Mouse (Mus musculus) embryo, embryonic 11.5 days (tissue): ENCODE results near the gene Dicer1.

Source experiments
- DNase-seq: peaks from one replicate; pipeline ENCODE4 v3.0.0-alpha.2; 2012; ENCODE audit warnings: low read depth, low spot score

Gene Dicer1

DNA sequence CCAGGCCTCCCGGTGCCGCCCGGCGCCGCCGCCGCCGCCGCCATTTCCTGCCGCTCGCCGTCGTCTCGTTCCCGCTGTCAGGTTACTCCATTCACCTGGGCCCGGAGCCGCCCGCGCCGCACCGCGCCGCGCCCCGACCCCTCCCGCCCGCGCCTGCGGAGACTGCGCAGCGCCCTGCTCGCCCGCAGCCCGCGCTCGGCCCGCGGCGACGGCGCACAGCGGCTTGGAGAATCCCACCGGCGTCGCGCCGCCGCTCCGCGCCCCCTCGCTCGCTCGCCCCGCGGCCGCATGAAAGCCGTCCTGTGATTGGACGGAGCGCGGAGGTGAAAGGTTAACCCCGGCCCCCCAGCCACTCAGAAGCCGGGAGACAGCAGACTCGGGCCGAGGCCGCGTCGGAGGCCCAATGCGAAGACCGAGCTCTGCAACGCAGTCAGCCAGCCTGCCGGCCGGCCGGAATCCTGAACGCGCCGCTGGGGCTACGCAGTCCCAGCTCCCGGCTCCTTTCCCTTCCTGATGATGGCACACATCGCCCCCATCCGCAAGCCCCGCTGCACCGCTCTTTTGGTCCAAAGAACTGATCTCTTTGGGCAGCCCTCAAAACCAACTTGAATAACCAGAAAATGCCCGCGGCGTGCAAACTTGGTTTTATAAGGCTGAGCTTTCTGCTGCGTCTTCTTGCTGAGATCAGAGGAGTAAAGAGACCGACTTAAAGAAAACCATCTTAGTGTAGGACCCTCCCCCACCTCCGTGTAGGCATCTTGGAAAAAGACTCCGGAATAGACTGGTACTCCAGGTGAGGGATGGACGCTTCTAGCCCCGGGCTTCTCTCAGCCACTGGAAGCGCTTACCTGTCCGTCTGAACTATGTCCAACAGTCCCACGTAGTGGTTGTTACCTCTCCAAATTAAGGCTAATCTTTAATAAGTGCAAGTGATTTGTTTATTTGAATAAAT, at the start of gene Dicer1:
Gene Dicer1, minus strand, starts transcription at position 139 of the 952 bp plus-strand sequence.
- DNase-seq: peak; percentile 94

DNA sequence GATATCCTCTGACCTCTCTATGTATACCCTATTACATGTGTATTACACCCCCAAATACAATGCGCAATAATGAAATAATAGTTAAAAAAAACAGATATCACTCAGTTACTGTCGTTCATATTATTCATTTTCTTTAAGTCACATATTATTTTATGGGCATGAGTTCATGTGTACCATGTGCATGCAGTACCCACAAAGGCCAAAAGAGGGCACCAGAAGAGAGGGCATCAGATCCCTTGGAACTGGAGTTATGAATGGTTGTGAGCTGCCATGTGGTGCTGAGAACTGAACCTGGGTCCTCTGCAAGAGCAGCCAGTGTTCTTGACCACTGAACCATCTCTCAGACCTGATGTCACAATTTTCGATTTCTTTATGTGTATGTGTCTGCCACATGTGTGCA, 47.6 kb upstream of the Dicer1 start:
- DNase-seq: no peak

DNA sequence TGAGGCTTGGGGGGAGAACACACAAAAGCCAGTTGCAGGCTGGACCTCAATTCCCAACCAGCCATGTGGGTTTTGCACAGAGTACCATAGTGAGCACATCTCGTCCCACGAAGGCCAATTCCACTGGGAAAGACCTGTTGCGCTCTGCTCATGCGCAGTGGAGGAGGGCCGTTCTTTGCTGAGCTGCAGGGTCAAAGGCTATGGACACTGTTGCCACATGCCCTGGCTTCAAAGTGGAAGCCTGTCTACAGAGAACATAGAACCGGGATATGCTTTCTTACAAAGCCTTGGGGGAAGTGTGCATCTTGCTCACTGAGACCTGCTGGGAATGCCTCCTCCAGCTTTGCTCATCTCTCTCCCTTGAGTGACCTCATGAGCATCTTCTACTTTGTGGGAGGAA, 46.2 kb upstream of the Dicer1 start:
- no peak for DNase-seq

DNA sequence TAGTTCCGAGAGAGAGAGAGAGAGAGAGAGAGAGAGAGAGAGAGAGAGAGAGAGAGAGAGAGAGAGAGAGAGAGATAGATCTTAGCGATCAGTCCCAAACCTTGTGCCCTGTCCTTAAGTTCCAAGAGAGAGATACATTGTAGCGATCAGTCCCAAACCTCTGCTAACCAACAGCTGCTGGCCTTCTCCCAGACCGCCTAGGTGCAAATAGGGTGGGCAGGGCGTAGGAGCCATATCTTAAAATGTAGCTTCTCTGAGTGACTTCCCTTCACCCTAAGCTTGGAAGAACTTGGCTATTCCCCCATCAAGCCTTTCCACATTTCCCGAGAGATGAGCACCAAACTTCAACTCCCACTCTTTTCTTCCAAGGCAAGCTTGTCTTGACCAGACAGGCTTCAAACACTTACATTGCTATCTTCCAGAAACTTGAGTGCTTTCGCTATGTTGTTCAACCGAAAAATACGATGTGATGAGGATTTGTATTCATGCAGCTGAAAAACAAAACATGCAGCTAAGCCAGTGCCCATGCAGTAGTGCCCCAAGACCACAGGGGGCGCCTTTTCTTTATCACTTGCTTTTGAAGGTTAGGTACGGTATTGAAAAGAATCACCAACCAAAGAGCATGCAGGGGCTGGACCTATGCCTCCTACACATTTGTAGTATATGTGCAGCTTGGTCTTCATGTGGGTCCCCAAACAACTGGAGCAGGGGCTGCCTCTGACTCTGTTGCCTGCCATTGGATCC, 45.1 kb upstream of the Dicer1 start:
- no peak for DNase-seq

DNA sequence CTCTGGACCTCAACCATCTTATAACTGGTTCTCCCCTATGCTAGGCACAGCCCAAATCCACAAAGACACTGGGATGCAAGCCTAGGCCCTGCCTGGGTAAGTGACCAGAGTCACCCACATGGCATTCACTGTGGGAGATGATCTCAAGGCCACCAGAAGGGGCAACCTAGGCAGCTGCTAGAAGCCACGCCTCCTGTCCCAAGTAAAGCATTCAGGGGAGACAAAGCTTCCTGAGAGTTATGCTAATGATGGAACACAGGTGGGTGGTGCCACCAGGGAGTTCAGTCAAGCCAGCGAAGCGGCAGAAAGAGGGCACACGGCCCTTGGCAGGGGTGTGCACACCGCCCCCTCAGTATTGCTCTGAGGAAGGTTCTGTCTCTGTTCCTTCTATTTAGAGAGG, 43.2 kb upstream of the Dicer1 start:
- DNase-seq: no peak

DNA sequence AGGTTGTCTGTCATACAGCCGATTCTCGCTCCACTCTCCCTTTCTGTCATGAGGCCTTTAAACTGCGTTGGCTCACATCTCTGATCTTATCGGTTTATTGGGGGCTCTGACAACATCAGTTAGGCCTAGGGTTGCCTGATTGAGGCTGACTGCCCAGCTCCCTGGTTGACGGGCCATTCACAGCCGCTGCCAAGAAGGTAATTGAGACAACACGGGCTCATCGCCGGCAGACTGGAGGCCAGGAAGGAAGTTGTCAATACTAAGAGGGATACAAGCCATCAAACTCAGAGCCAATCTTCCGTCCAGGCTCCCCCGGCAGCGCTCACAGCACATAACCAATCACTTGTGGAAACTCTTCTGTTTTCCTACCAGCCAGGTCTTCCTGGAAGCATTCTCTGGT, 41.7 kb upstream of the Dicer1 start:
- DNase-seq: no peak

DNA sequence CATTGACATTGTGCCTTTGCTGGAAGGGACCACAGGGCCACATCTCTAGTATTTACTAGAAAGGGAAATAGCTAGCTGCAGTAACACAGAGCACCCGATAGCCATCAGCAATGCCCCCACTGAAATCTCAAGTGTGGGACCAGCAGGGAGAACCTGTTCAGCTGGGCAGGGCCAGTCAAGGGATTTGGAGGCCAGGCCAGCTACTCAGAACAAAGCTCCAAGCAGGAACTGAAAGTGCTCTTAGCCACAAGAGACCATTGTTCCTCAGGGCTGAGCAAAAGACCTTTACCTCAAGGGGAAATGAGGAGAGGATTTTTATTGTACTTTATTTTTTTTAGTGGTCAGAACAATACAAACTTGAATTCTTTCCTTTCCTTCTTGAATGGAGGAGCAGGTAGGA, 25.9 kb upstream of the Dicer1 start:
- no peak for DNase-seq

DNA sequence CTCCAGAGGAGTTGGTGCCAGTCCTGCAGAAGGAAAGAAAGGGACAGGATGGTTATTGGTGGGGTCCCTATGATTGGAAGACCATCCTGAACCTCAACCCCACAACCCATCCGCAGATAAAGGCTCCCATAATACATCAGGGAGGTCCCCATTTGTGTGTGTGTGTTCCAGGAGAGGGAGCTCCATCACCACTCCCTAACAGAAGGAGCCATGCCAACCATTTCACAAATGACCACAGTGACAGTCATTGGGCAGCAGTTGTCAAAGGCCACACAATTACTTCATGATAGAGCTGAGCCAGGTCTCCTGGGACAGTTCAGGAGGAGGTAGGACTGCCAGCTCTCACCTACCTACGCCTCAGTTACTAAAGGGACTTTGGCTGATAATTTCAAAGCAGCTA, 20.2 kb upstream of the Dicer1 start:
- DNase-seq: no peak

DNA sequence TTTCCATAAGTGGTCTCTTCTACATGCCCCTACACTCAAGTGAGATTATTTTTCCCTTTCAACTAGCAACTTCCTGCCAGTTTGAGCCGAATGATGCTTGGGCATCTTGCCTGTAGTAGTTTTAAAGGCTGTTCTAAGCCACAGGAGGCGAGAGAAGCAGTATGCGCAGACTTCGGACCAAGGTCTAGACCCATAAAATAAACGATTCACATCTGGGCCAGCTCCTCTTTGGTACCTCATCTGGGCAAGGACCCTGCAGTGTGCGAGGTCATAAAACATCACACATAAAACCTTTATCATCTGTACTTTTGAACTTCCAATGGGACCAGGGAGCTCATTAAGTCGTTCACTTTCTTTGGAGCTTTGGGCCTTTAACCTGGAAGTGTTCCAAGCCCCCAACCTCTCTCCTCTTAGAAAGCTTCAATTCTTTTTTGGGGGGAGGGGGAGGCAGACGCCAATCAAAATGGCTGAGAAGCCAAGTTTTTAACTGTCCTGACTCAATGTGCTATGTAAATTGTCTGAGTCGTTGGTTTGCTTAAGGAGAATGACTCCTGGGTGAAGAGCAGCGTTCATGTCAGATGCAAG, 17.5 kb upstream of the Dicer1 start:
- DNase-seq: peak; percentile 22

DNA sequence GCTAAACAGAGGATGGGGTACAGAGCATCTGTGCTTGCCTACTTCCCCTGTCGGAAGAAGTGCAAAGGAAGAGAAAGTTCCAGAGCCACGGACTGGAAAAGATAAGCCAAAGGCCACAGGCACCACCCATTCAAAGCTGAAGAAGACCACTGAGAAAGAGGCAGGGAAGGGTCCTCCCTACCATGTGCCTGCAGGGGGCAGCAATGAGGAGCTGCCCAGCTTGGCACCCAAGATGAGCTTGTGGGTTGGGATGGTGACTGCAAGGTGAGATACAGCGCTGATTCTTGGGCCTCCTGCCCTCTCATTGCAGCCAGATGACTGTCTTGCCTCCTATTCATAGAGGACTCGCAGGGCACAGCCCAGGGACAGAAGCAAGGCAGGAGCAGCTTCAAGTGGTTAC, 15.4 kb upstream of the Dicer1 start:
- no peak for DNase-seq

DNA sequence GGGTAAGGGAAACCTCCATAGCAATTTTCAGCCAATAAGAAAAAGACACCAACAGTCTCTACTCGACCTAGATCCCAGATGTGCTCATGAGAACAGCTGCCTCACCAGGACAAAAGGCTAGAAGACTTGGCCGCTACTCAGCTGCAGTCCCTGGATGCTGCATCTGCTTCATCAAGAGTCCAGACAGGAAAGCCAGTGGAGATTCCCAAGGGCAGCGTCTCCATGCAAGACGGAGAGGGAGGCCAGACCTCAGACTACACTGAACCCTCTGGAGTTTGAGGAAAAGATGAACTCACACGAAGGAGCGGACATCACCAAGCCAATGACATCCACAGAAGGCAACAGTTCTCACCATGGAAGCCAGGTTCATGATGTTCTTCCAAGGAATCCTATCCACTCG, 14.0 kb upstream of the Dicer1 start:
- DNase-seq: no peak

DNA sequence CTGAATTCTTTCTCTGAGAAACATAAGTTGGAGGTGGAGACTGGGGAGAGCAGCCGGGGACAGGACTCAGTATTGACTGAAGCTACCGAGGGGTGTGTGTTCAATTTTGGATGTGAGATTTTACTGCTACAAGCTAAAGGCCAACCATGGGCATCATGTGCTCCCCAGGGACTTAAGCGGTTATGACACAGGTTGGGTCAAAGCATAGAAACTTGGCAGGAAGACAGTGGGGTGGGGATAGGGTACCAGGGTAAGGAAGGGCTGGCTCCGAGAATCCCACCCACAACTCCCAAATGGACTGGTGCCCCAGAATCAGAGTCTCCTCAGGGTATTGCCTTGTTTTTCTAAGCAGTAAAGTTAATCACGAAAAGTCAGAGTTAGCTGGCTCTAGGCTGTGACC, 13.4 kb upstream of the Dicer1 start:
- no peak for DNase-seq

DNA sequence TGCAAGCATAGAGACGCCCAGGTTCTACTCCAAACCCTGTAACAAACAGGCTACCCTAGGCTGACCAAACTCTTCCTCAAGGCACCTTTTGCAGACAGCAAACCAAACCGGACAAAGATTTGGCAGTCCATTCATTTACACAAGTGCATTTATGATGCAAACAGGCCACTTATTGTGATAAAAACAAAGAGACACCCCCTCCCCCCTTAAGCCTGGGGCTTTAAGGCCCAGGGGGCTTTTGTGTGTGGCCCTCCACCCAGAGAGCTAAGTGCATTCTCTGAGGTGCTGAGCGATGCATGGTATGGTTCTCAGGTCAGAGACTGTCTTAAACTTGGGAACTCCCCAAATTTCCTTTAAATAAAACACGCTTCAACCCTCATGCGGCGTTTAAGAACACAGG, 12.2 kb upstream of the Dicer1 start:
- no peak for DNase-seq

DNA sequence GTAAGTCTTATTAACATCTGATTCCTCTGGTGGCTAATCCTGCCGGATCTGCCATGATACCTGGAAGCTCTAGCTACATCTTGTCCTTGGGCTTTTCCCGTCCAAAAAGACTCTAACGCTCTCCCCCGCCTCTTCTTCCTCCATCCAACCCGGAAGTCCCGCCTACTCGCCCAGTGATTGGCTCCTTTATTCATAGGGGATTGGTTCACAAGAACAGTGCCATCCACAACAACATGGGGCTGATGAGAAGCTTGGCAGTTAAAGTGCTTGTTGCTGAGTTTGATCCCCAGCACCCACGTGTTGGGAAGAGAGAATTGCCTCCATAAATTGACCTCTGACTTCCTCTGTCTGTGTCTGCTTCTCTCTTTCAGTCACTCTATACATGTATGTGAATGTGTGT, 9.7 kb upstream of the Dicer1 start:
- DNase-seq: no peak

DNA sequence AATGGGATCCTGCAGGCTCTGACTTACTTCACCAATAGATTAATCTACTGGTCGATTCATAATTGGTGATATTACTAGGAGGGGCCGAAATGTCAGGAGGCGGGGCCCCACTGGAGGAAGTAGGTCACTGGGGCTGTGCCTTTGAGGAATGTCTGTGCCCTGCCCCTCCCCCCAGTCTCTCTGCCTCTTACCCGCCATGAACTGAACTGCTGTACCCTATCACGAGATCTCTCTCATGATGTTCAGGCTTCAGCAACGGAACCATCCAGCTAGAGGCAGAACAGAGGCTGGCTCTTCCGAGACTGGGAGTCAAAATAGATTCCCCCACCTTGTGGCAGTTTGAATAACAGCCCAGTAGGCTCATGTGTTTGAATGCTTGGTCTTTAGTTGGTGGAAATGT, 6.3 kb upstream of the Dicer1 start:
- DNase-seq: no peak

DNA sequence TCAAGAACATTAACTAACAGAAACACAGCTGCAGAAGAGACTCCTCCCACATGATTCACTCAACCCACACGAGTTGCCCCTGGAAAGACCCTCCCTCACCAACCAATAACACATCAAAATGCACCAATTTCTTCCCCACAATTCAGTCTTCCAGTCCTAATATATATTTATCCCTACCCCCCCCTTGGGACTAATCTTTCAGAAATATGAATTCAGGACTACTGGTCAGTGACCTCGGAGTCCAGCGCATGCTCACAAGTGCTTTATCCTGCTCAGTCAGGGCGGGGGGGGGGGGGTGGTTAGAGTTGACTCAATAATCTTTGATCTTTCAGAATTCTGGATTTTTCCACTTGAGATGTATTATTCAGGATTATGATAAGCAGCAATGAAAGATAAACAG, 1.9 kb upstream of the Dicer1 start:
- DNase-seq: no peak

DNA sequence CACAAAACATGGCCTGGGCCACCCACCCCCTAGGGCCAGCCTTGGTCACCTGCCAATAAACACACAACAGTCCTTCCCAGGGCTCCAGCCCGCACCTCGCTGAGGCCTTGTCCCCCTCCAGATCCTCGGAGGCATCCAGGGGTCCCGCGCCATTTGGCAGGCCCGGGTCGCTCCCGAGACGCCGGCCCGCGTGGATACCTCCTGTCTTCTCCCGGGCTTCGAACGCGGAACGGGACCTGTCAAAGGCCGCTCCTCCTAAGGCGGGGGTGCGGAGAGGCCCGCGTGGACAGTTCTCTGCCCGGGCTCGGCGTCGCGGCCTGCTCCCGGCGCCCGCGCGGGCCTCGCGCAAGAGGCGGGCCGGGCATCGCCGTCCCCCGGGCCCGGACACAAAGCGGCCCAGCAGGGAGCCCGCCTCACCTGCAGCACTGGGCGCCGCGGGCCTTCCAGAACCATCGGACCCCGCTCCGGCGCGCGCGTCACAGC, 380 bp downstream of the Dicer1 start:
- no peak for DNase-seq

DNA sequence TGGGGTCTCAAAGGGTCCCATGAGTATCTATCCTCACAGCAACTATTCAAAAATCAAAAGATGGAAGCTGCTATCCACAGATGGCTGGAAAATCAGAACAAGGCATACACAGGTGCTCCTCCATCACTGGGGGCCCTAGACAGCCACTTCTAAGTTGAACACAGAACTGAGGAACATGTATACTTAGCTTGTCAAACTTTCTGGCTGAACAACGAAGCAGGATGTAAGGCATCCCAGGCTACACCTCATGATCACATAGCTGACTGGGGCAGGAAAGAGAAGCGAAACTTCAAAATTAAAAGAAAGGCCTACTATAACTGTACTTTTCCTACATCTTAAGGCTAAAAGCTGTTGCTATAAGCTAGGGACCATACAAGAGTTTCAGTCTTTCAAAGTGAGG, 2.8 kb downstream of the Dicer1 start:
- DNase-seq: no peak

DNA sequence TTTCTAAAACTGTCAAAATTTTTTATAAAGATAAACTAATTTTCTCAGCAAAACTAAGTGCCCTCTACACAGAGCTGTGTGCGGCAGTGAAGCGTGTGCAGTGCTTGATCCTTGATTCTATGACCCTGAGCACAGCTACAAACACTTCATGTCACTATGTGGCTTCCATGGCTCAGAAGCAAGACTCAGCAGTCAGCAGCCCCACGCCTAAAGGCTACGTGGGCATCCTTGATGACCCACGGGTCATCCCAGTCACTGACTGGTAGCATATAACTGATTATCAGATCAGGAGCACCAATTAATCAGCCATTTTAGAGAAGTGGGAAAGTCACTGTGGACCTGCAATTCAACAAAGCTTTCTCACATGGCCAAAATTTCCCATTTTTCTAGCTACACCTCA, 4.5 kb downstream of the Dicer1 start:
- DNase-seq: no peak

DNA sequence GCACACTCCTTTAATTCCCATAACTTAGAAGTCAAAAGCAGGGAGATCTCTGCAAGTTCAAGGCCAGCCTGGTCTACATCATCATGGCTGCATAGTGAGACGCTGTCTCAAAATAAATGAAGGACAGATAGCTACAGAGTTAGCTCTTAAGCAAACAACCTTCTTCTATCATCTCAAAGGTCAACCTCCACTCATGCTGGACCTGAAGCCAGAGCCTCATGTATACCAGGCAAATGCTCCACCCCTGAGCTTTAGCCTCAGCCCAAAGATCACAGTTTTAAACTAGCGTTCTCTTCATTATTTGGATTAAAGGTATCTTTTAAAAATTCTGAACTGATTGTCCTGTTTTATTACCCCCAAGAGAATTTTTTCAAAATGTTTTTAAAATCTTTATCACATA, 5.2 kb downstream of the Dicer1 start:
- DNase-seq: no peak

DNA sequence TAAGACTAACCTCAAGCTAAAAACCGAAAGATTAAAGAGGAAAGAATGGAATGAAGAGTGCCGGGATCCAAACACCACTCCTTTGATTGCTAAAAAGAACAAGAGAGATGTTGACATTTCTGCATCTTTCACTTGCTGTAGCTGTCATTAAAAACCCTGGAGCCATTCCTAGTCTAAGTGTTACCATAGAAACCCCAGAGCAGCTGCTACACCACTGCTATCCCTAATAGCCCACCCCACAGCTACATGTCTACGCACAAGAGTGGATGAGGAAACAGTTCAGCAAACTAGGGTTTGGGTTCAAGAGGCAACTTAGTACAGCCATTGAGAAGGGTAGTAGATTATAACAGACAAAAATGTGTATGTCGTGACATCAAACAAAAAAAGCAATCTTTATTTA, 8.1 kb downstream of the Dicer1 start:
- no peak for DNase-seq

DNA sequence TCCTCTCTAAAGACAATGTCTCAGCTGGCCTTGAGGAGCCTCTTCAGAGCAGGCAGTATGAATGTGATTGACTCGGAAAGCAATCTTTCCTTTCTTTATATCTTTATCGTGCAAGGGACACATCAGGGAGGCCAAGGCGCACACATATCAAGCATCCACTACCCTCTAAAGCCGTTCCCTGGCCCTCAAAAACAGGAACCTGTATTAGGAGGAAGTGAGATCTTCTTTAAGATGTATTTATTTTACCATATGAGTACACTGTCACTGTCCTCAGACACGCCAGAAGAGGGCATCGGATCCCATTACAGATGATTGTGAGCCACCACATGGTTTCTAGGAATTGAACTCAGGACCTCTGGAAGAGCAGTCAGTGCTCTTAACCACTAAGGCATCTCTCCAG, 9.5 kb downstream of the Dicer1 start:
- DNase-seq: no peak
